Mouse (Mus musculus): Measurements from ENCODE around the gene Emid1. TPM values are rescaled to one million over a fixed set of nuclear protein-coding genes. Genes with fewer than 3 reads are reported as not detected.
A peak's percentile ranks its signal among the peaks of the same experiment; 100 is the strongest.

Gene Emid1
- polyA plus RNA-seq, 1 experiment = 25.7 TPM

DNA sequence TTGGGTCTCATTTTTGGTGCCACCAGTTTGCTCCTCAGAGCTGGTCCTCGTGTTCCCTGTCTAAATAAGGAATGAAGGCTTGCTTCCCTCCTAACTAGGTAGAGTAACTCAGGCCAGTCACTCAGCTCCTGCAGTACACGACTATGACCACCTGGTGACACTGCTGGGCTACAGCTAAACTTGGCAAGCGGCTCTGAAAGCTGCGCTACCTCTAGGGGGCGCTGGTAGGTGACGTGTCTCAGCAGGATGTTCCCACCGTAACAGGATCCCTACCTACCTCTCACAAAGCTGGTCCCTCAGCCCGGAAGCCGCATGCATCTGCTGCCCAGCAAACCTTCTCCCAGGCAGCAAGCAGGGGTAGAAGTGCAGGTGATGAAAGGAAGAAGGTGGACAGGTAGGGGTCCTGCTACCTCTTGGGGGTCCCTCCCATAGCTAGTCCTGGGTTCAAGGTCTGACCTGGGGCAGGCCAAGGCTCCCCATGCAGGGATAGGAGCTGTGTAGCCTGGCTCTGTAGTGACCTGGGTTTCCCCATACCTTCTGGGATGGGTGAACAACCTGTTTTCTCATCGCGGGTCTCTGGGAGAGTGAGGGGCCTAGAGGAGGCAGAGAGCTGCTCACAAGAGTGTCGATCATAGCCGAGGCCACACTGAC is 37.0 kb downstream of the Emid1 start:
- Histone ChIP-seq H3K4me3 (ENCODE audit: extremely low read depth, insufficient read depth, insufficient read length) (no peak overlapping the region), H3K36me3 (ENCODE audit: control insufficient read depth, insufficient read depth, low read length) (no peaks in the 10 kb centered on the region), H3K27ac (ENCODE audit: insufficient read depth, low read length) (no peak overlapping the region), H3K4me1 (ENCODE audit: control insufficient read depth, insufficient read depth, insufficient read length) (no peaks in the 10 kb centered on the region), H3K27me3 (ENCODE audit: control insufficient read depth, insufficient read depth, low read length) (no peaks in the 10 kb centered on the region)
- peak; percentile 79 to 87 for DNase-seq (ENCODE audit: low read depth in 1 of 2, low spot score in 2 of 2)
- WGBS = 35% methylated on average over 13 of the region's 13 CpGs
- TF ChIP-seq CTCF (IDR thresholded peaks at IDR 0.05; ENCODE audit: extremely low read depth, insufficient read depth, insufficient read length, insufficient replicate concordance) = peak; percentile 100
- no peak for TF ChIP-seq POLR2A (IDR thresholded peaks at IDR 0.05; ENCODE audit: low read depth, low read length)

DNA sequence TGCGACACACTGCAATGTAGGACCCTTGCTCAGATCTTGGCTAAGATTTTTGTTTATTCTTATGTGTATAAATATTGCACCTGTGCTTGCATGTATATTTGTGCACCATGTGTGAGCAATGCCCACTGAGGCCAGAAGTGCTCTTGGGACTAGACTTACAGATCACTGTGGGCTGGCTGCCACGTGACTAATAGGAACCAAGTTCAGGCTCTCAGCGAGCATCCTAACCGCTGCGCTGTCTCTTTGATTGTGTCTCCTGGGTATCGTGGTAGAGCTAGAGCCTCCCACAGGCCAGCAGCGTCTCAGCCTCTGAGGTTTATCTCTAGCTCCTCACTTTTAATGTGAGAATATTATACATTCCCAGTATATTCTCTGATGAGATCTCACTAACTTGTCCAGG is 38.4 kb downstream of the Emid1 start:
- TF ChIP-seq POLR2A (IDR thresholded peaks at IDR 0.05; ENCODE audit: low read depth, low read length) = no peak
- no peak for TF ChIP-seq CTCF (IDR thresholded peaks at IDR 0.05; ENCODE audit: extremely low read depth, insufficient read depth, insufficient read length, insufficient replicate concordance)
- Histone ChIP-seq H3K4me3 (ENCODE audit: extremely low read depth, insufficient read depth, insufficient read length) (no peak overlapping the region), H3K4me1 (ENCODE audit: control insufficient read depth, insufficient read depth, insufficient read length) (no peaks in the 10 kb centered on the region), H3K27ac (ENCODE audit: insufficient read depth, low read length) (no peak overlapping the region), H3K27me3 (ENCODE audit: control insufficient read depth, insufficient read depth, low read length) (no peaks in the 10 kb centered on the region), H3K36me3 (ENCODE audit: control insufficient read depth, insufficient read depth, low read length) (no peaks in the 10 kb centered on the region)
- WGBS = 59% methylated on average over 7 of the region's 7 CpGs
- DNase-seq (ENCODE audit: low read depth in 1 of 2, low spot score in 2 of 2) = no peak

DNA sequence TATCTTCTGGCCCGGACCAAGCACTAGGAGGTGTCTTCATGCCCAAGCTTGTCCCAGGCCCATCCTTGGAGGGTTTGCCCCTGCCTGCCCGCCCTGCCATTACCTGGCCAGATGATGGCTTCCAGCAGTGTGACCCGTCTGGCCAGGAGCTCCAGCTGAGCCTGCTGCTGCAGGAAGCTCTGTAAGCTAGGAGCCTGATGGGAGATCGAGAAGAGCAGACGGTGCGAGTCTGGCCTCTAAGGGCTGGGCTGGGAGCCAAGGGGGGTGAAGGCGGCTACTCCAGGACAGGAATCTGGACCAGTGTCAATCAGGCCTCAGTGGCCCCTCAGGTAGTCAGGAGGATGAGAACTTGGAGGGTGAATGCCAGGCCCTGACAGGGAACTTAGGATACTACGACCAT is 42.6 kb downstream of the Emid1 start:
- H3K27ac ChIP-seq (ENCODE audit: insufficient read depth, low read length) = no peak overlapping the region
- H3K4me1 ChIP-seq (ENCODE audit: control insufficient read depth, insufficient read depth, insufficient read length) = no peaks in the 10 kb centered on the region
- H3K4me3 ChIP-seq (ENCODE audit: extremely low read depth, insufficient read depth, insufficient read length) = no peak overlapping the region
- no peak for TF ChIP-seq POLR2A (IDR thresholded peaks at IDR 0.05; ENCODE audit: low read depth, low read length)
- TF ChIP-seq CTCF (IDR thresholded peaks at IDR 0.05; ENCODE audit: extremely low read depth, insufficient read depth, insufficient read length, insufficient replicate concordance) = no peak
- 86% methylated on average over 8 of the region's 8 CpGs for WGBS
- H3K36me3 ChIP-seq (ENCODE audit: control insufficient read depth, insufficient read depth, low read length) = peaks cover 2% of the 10 kb centered on the region; the same call in 1 of the 2 replicates
- DNase-seq (ENCODE audit: low read depth in 1 of 2, low spot score in 2 of 2) = no peak
- no peaks in the 10 kb centered on the region for H3K27me3 ChIP-seq (ENCODE audit: control insufficient read depth, insufficient read depth, low read length)

DNA sequence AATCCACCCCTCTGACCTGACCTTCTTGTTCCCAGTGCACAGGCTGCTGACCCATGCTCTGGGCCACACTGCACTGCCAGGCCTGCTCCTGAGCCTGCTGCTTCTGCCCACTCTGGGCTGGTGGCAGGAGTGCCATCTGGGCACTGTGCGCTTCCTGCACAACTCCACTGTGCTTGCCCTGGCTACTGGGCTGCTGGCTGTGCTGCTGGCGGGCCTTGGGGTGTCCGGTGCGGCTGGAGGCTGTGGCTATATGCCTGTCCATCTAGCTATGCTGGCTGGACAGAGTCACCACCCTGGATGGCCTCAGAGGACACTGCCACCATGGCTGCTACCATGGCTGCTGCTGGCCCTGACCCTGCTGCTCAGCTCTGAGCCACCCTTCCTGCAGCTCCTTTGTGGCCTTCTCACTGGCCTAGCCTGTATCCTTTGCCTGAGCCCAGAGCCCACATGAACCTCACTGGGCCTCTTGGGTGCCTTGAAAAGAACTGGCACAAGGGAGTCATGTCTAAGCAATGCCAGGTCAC is 48.0 kb downstream of the Emid1 start:
- Histone ChIP-seq H3K27me3 (ENCODE audit: control insufficient read depth, insufficient read depth, low read length) (no peaks in the 10 kb centered on the region), H3K36me3 (ENCODE audit: control insufficient read depth, insufficient read depth, low read length) (peaks cover 2% of the 10 kb centered on the region; the same call in 1 of the 2 replicates), H3K27ac (ENCODE audit: insufficient read depth, low read length) (no peak overlapping the region), H3K4me1 (ENCODE audit: control insufficient read depth, insufficient read depth, insufficient read length) (no peaks in the 10 kb centered on the region), H3K4me3 (ENCODE audit: extremely low read depth, insufficient read depth, insufficient read length) (no peak overlapping the region)
- WGBS = 95% methylated on average over 4 of the region's 4 CpGs
- DNase-seq (ENCODE audit: low read depth in 1 of 2, low spot score in 2 of 2) = no peak
- TF ChIP-seq POLR2A (IDR thresholded peaks at IDR 0.05; ENCODE audit: low read depth, low read length) (no peak), CTCF (IDR thresholded peaks at IDR 0.05; ENCODE audit: extremely low read depth, insufficient read depth, insufficient read length, insufficient replicate concordance) (no peak)

DNA sequence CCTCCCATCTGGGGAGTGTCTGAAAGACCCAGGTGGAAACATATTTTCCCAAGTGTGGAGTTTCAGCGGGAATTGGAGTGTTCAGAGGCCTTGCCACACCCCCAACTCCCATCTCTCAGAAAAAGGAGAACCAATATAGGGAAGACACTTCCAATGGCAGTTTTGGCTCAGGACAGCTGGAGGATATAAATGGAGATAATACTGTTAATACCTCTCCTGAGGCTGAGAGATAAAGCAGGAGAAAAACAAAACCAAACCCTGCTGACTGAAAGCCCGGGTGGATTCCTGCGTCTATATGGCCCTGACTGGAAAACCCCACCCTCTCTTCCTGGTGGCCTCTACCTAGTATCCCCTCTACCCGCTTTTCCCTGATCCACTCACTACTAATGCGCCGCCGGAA is 49.7 kb downstream of the Emid1 start:
- no peak for TF ChIP-seq POLR2A (IDR thresholded peaks at IDR 0.05; ENCODE audit: low read depth, low read length)
- TF ChIP-seq CTCF (IDR thresholded peaks at IDR 0.05; ENCODE audit: extremely low read depth, insufficient read depth, insufficient read length, insufficient replicate concordance) = no peak
- Histone ChIP-seq H3K27ac (ENCODE audit: insufficient read depth, low read length) (no peak overlapping the region), H3K4me3 (ENCODE audit: extremely low read depth, insufficient read depth, insufficient read length) (no peak overlapping the region), H3K4me1 (ENCODE audit: control insufficient read depth, insufficient read depth, insufficient read length) (no peaks in the 10 kb centered on the region), H3K27me3 (ENCODE audit: control insufficient read depth, insufficient read depth, low read length) (no peaks in the 10 kb centered on the region), H3K36me3 (ENCODE audit: control insufficient read depth, insufficient read depth, low read length) (peaks cover 2% of the 10 kb centered on the region; the same call in 1 of the 2 replicates)
- DNase-seq (ENCODE audit: low read depth in 1 of 2, low spot score in 2 of 2) = no peak
- 90% methylated on average over 7 of the region's 7 CpGs for WGBS

DNA sequence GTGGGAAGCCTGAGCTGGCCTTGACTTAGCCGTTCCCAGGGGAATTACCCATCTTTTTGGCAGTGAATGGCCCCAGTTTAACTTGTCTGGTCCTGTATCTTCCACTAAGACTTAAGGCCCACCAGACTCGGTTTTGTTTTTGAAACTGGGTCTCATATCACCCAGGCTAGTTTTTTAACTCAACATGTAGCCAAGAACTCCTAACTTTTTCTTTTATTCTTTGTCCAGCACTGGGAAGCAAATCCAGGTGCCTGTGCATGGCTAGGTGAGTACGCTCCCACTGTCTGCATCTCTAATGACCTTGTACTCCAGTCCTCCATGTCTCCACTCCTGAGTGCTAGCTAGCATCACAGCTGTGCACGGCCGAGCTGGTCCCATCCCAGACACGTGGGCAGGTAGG is 50.4 kb downstream of the Emid1 start:
- Histone ChIP-seq H3K4me1 (ENCODE audit: control insufficient read depth, insufficient read depth, insufficient read length) (0 out of 2 replicates have a peak, but pooled peaks cover under 1% of the 10 kb centered on the region), H3K27me3 (ENCODE audit: control insufficient read depth, insufficient read depth, low read length) (no peaks in the 10 kb centered on the region), H3K27ac (ENCODE audit: insufficient read depth, low read length) (no peak overlapping the region), H3K36me3 (ENCODE audit: control insufficient read depth, insufficient read depth, low read length) (peaks cover 2% of the 10 kb centered on the region; the same call in 1 of the 2 replicates), H3K4me3 (ENCODE audit: extremely low read depth, insufficient read depth, insufficient read length) (no peak overlapping the region)
- WGBS = 86% methylated on average over 6 of the region's 6 CpGs
- TF ChIP-seq POLR2A (IDR thresholded peaks at IDR 0.05; ENCODE audit: low read depth, low read length) = no peak
- DNase-seq (ENCODE audit: low read depth in 1 of 2, low spot score in 2 of 2) = no peak

DNA sequence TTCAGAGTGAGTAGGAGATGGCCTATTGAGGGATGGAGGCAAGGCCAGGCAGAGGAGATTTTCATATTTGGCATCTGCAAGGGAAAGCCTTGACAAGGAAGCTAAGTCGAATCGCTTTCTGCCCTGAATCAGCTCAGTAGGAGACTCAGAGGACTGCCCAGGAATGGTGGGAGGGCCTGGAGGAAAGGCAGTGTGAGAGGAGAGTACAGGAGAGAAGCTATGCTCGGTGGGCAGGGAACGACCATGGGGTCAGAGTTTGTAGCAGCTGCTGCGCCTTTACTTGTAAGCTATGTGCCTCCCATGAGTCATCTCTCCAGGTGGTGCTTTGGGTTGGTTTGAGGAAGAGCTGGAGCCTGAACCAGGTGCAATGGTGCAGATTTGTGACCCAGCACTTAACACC is 51.3 kb downstream of the Emid1 start:
- Histone ChIP-seq H3K27ac (ENCODE audit: insufficient read depth, low read length) (no peak overlapping the region), H3K4me1 (ENCODE audit: control insufficient read depth, insufficient read depth, insufficient read length) (peaks cover 2% of the 10 kb centered on the region), H3K27me3 (ENCODE audit: control insufficient read depth, insufficient read depth, low read length) (no peaks in the 10 kb centered on the region), H3K36me3 (ENCODE audit: control insufficient read depth, insufficient read depth, low read length) (no peaks in the 10 kb centered on the region; the same call in 1 of the 2 replicates), H3K4me3 (ENCODE audit: extremely low read depth, insufficient read depth, insufficient read length) (no peak overlapping the region)
- 83% methylated on average over 5 of the region's 5 CpGs for WGBS
- no peak for TF ChIP-seq CTCF (IDR thresholded peaks at IDR 0.05; ENCODE audit: extremely low read depth, insufficient read depth, insufficient read length, insufficient replicate concordance)
- no peak for TF ChIP-seq POLR2A (IDR thresholded peaks at IDR 0.05; ENCODE audit: low read depth, low read length)
- DNase-seq (ENCODE audit: low read depth in 1 of 2, low spot score in 2 of 2) = no peak

All from spleen, adult 2 months (tissue).